Mouse (Mus musculus) liver, embryonic 14.5 days (tissue): Measurements from ENCODE around the gene Ankrd36. TPM values are rescaled to one million over a fixed set of nuclear protein-coding genes. Genes with fewer than 3 reads are reported as not detected.

ENCODE experiments used
- ATAC-seq: fragments of 200-750 bp; cut with Nextera tagmentation; 2 replicates; pipeline ENCODE4 v1.8.0; 2017; ENCODE audit warnings: moderate number of reproducible peaks, mild to moderate bottlenecking, moderate library complexity; ENCODE audit not compliant: insufficient read depth
- DNase-seq, 3 experiments: peaks; one replicate each; pipeline ENCODE4 v3.0.0-alpha.2; 2012 to 2013; ENCODE audit warnings: low read depth in 3 of 3, low spot score in 3 of 3
- H3K27ac ChIP-seq: fragments of 300-500 bp; sonication (generic); 2 replicates; pipeline ENCODE4 v1.5.1; 2014; ENCODE audit warnings: moderate library complexity, mild to moderate bottlenecking, control low read depth, inconsistent platforms
- H3K27me3 ChIP-seq: fragments of 300-500 bp; sonication (generic); 2 replicates; pipeline ENCODE4 v1.6.1; 2014; ENCODE audit warnings: mild to moderate bottlenecking, low read length, moderate library complexity; ENCODE audit not compliant: control insufficient read depth, insufficient read depth
- H3K36me3 ChIP-seq: fragments of 300-500 bp; sonication (generic); replicated peaks from 2 replicates; pipeline ENCODE4 v1.6.1; 2014; ENCODE audit warnings: low read depth; ENCODE audit not compliant: control insufficient read depth, insufficient read depth
- H3K4me1 ChIP-seq, 2 experiments: fragments of 200-500 bp in 1 of 2; fragments of 300-500 bp in 1 of 2; sonication (generic) in 1 of 2; replicated peaks; 2 replicates each; pipeline ENCODE4 v1.6.1; 2012 to 2014; ENCODE audit warnings: antibody characterized with exemption in 1 of 2, inconsistent platforms in 1 of 2, low read length in 1 of 2; ENCODE audit not compliant: control insufficient read depth in 2 of 2, insufficient read depth in 2 of 2
- H3K4me2 ChIP-seq: fragments of 300-500 bp; sonication (generic); 2 replicates; pipeline ENCODE4 v1.6.1; 2014; ENCODE audit warnings: low read depth, mild to moderate bottlenecking, control low read depth, moderate library complexity
- H3K4me3 ChIP-seq, 2 experiments: fragments of 200-500 bp in 1 of 2; fragments of 300-500 bp in 1 of 2; sonication (generic) in 1 of 2; 2 replicates each; pipeline ENCODE4 v1.5.1; 2012 to 2014; ENCODE audit warnings: low read depth in 2 of 2, low read length in 2 of 2, mild to moderate bottlenecking in 2 of 2, control low read depth in 1 of 2, inconsistent platforms in 1 of 2, moderate library complexity in 1 of 2; ENCODE audit not compliant: insufficient read depth in 1 of 2
- H3K9ac ChIP-seq: fragments of 300-500 bp; sonication (generic); replicated peaks from 2 replicates; pipeline ENCODE4 v1.6.1; 2014; ENCODE audit warnings: mild to moderate bottlenecking, control low read depth, moderate library complexity
- H3K9me3 ChIP-seq: fragments of 300-500 bp; sonication (generic); 2 replicates; pipeline ENCODE4 v1.6.1; 2016; ENCODE audit warnings: low read length, mixed read lengths; ENCODE audit not compliant: control insufficient read depth
- CTCF ChIP-seq: IDR thresholded peaks from 2 replicates; pipeline ENCODE4 v1.5.1; 2016; ENCODE audit warnings: antibody characterized with exemption, low read depth, control low read depth
- EP300 ChIP-seq: IDR thresholded peaks from 2 replicates; pipeline ENCODE4 v1.6.1; 2016; ENCODE audit warnings: antibody characterized with exemption, low read depth
- WGBS: fragments of 180-500 bp; shearing (Covaris S2); extraction: QIAGEN DNeasy Blood & Tissue Kit; methylation state at CpG from one replicate; pipeline ENCODE4 v1.1.7; 2014; ENCODE audit not compliant: insufficient replicate concordance; 5-methylcytosine and 5-hydroxymethylcytosine counted together
- polyA plus RNA-seq, 2 experiments: library from polyadenylated mRNA; depleted of rRNA in 1 of 2; stranded (reverse) in 1 of 2; unstranded in 1 of 2; fragments of >200 nt; fragmentation: Nextera tagmentation in 1 of 2; extraction: Ambion mirVana in 1 of 2; gene quantifications; 2 replicates each; pipeline versions ENCODE4 v1.2.1 to v1.2.3; 2012 to 2014

The Ankrd36 gene
- polyA plus RNA-seq, 2 experiments, result 0.66 to 1.2 TPM

DNA sequence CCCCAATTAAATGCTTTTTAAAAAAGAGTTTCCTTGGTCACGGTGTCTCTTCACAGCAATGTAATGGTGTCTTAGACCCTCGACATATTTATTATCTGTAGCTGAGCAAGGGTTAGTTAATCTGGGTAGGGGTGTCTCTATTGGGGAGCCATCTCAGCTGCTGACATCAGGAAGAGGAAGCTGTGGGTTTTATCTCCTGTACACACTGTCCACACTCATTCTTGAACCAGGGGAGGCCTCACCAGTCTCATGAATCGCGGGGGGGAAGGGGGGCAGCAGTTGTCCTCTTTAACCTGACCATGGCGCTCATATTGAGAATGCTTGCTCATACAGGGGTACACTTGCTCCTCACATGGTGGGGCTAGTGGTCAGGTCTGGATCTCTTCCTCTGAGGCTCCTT lies 1.4 kb upstream of the Ankrd36 start:
- Histone ChIP-seq H3K36me3 (no peaks in the 10 kb centered on the region), H3K27ac (no peak overlapping the region), H3K4me2 (no peak overlapping the region), H3K9me3 (no peaks in the 10 kb centered on the region; the same call in 1 of the 2 replicates), H3K4me1 (peaks cover 13 to 17% of the 10 kb centered on the region in 2 experiments), H3K9ac (no peak overlapping the region), H3K27me3 (no peaks in the 10 kb centered on the region), H3K4me3 (no peak overlapping the region)
- no peak for ATAC-seq
- TF ChIP-seq CTCF, result no peak
- TF ChIP-seq EP300, result no peak
- WGBS, result 28% methylated on average over 5 of the region's 5 CpGs
- no peak for DNase-seq

DNA sequence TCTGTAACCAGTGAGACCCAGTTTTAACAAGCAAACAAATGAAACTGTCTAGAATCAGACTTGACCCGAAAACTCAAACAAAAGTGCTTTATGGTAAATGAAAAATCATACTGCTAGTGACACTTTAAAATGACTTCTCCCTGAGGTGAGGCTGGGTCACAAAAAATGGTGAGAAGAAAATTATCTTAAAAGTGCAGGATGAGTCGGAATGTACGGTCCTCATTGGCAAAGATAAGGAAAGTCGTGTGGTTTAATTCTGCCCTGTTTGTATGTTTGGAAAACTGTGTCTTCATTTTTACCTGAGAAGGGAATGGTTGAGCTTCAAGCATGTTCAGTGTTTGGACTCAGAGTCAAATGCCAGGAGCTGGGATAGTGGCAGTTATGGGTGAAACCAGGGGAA lies 2.4 kb downstream of the Ankrd36 start:
- no peaks in the 10 kb centered on the region; the same call in 1 of the 2 replicates for H3K9me3 ChIP-seq
- no peak overlapping the region for H3K4me3 ChIP-seq
- H3K36me3 ChIP-seq, result no peaks in the 10 kb centered on the region
- DNase-seq (peak in 1 of 3 experiments; percentile 60), ATAC-seq (no peak)
- no peaks in the 10 kb centered on the region for H3K27me3 ChIP-seq
- H3K4me2 ChIP-seq, result peak overlapping the region; percentile 20; the same call in 1 of the 2 replicates
- no peak overlapping the region; the same call in 1 of the 2 replicates for H3K9ac ChIP-seq
- peaks cover 36% of the 10 kb centered on the region in 2 experiments for H3K4me1 ChIP-seq
- peak overlapping the region; percentile 39; the same call in 1 of the 2 replicates for H3K27ac ChIP-seq
- TF ChIP-seq CTCF, result no peak
- TF ChIP-seq EP300, result peak; percentile 69; the same call in 1 of the 2 replicates
- WGBS, result 28% methylated on average over 4 of the region's 4 CpGs

DNA sequence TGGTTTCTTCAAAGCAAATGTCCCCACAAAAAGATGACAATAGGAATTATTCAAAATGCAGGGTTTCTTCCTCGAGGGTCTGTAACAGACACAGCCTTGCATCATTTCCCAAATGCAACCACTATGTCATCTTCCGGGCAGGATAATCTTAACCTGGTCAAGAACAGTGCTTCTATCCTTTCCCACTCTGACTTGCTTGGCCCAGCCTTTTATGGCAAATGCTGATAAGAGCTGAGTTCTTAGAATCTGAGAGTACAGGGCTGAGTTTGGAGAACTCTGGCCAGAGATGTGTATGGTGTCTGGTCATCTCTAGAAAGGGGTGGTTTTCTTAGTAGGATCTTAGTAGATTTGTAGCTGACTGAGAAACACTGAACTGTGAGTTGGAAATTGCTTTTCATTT lies 4.3 kb downstream of the Ankrd36 start:
- H3K4me1 ChIP-seq, result peaks cover 30 to 36% of the 10 kb centered on the region in 2 experiments
- H3K36me3 ChIP-seq, result no peaks in the 10 kb centered on the region
- peak overlapping the region; percentile 47 for H3K4me2 ChIP-seq
- DNase-seq (peak; percentile 62 to 79 (median 65)), ATAC-seq (peak; percentile 95)
- 15% methylated on average over 2 of the region's 2 CpGs for WGBS
- H3K4me3 ChIP-seq, result no peak overlapping the region
- no peak overlapping the region; the same call in 1 of the 2 replicates for H3K9ac ChIP-seq
- H3K27me3 ChIP-seq, result no peaks in the 10 kb centered on the region
- TF ChIP-seq EP300, result peak; percentile 84
- TF ChIP-seq CTCF, result no peak
- no peaks in the 10 kb centered on the region for H3K9me3 ChIP-seq
- H3K27ac ChIP-seq, result peak overlapping the region; percentile 78

DNA sequence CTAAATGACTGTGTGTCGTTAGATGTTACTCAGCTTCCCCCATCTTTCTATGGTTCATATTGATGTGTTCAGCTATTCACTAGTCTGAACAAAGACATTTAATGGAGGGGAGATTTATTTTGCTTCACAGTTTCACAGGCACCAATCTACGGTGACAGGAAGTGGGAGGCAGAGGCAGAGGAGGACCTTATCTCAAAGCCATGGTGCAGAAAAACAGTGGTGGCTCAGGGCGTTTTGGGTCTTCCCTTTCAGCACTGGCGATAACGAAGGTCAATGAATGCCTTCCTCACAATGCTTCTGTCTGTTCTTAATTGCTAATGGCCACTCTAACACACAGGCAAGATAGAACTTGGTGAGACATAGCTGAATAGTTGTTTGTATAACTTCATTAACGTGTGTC lies 5.6 kb downstream of the Ankrd36 start:
- Histone ChIP-seq H3K9ac (peak overlapping the region; percentile 24), H3K27me3 (no peaks in the 10 kb centered on the region), H3K4me2 (peak overlapping the region; percentile 44), H3K4me1 (peaks cover 30 to 36% of the 10 kb centered on the region in 2 experiments), H3K36me3 (no peaks in the 10 kb centered on the region), H3K4me3 (0 out of 4 replicates have a peak overlapping the region, but pooled peaks of 1 of the 2 experiments have one; percentile 8), H3K9me3 (no peaks in the 10 kb centered on the region), H3K27ac (peak overlapping the region; percentile 52)
- DNase-seq, result peak; percentile 42 to 49 (median 43)
- 23% methylated on average over 6 of the region's 6 CpGs for WGBS
- ATAC-seq, result peak; percentile 55; the same call in 1 of the 2 replicates
- TF ChIP-seq EP300 (peak; percentile 53), CTCF (no peak)

DNA sequence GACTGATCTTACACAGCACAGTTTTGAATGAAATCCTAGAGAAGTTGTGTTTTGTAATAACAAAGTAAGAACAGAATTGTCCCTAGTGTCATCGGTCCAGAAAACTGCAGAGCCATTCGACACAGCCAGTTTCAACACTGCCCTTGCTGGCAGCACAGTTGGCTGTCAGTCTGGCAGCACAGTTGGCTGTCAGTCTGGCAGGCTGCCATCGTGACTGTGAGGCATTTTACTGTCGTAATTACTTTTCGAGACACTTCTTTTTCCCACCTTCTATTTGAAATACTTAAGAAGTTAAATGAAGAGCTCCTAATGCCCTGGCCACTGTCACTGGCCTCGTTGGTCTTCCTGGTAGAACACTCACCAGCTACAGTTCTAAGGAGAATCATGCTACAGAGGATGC lies 22.9 kb downstream of the Ankrd36 start:
- Histone ChIP-seq H3K27me3 (no peaks in the 10 kb centered on the region), H3K27ac (no peak overlapping the region), H3K4me1 (peaks cover 23% of the 10 kb centered on the region in 2 experiments), H3K36me3 (no peaks in the 10 kb centered on the region), H3K9me3 (no peaks in the 10 kb centered on the region), H3K4me3 (no peak overlapping the region), H3K9ac (no peak overlapping the region), H3K4me2 (no peak overlapping the region)
- WGBS, result 69% methylated on average over 6 of the region's 6 CpGs
- no peak for DNase-seq
- ATAC-seq, result no peak
- TF ChIP-seq CTCF (no peak), EP300 (no peak)
